Mouse (Mus musculus): Measurements from ENCODE around the gene Fhl1.

Gene Fhl1

GRCm38 (mm10) chrX:56731306-56732201 lies at the start of gene Fhl1:
Gene Fhl1, plus strand, starts transcription at chrX:56731787.
- no peak for DNase-seq (ENCODE audit: low read depth, low spot score)

GRCm38 (mm10) chrX:56682156-56682720 lies 49.3 kb upstream of the Fhl1 start:
- DNase-seq (ENCODE audit: low read depth, low spot score): no peak

- no peak for DNase-seq (ENCODE audit: low read depth, low spot score)
Measured at GRCm38 (mm10) chrX:56683521-56683920, 48.1 kb upstream of the Fhl1 start.

GRCm38 (mm10) chrX:56692554-56692953 lies 39.0 kb upstream of the Fhl1 start:
- DNase-seq (ENCODE audit: low read depth, low spot score): no peak

- no peak for DNase-seq (ENCODE audit: low read depth, low spot score)
Measured at GRCm38 (mm10) chrX:56694539-56694938, 37.0 kb upstream of the Fhl1 start.

GRCm38 (mm10) chrX:56697199-56697780 lies 34.3 kb upstream of the Fhl1 start:
- no peak for DNase-seq (ENCODE audit: low read depth, low spot score)

GRCm38 (mm10) chrX:56697886-56698285 lies 33.7 kb upstream of the Fhl1 start:
- DNase-seq (ENCODE audit: low read depth, low spot score): no peak

- no peak for DNase-seq (ENCODE audit: low read depth, low spot score)
Measured at GRCm38 (mm10) chrX:56701261-56701660, 30.3 kb upstream of the Fhl1 start.

GRCm38 (mm10) chrX:56703965-56704562 lies 27.5 kb upstream of the Fhl1 start:
- DNase-seq (ENCODE audit: low read depth, low spot score): no peak

GRCm38 (mm10) chrX:56708592-56709370 lies 22.8 kb upstream of the Fhl1 start:
- DNase-seq (ENCODE audit: low read depth, low spot score): no peak

- DNase-seq (ENCODE audit: low read depth, low spot score): no peak
Measured at GRCm38 (mm10) chrX:56710522-56710921, 21.1 kb upstream of the Fhl1 start.

GRCm38 (mm10) chrX:56712666-56713065 lies 18.9 kb upstream of the Fhl1 start:
- no peak for DNase-seq (ENCODE audit: low read depth, low spot score)

GRCm38 (mm10) chrX:56722559-56722958 lies 9.0 kb upstream of the Fhl1 start:
- DNase-seq (ENCODE audit: low read depth, low spot score): no peak

- DNase-seq (ENCODE audit: low read depth, low spot score): no peak
Measured at GRCm38 (mm10) chrX:56728507-56728906, 3.1 kb upstream of the Fhl1 start.

GRCm38 (mm10) chrX:56730828-56731305 lies 720 bp upstream of the Fhl1 start:
- no peak for DNase-seq (ENCODE audit: low read depth, low spot score)

- no peak for DNase-seq (ENCODE audit: low read depth, low spot score)
Measured at GRCm38 (mm10) chrX:56732401-56732800, 814 bp downstream of the Fhl1 start.

GRCm38 (mm10) chrX:56734436-56734835 lies 2.8 kb downstream of the Fhl1 start:
- DNase-seq (ENCODE audit: low read depth, low spot score): no peak

- DNase-seq (ENCODE audit: low read depth, low spot score): no peak
Measured at GRCm38 (mm10) chrX:56736226-56736625, 4.6 kb downstream of the Fhl1 start.

- DNase-seq (ENCODE audit: low read depth, low spot score): no peak
Measured at GRCm38 (mm10) chrX:56737848-56738554, 6.4 kb downstream of the Fhl1 start.

GRCm38 (mm10) chrX:56741428-56741827 lies 9.8 kb downstream of the Fhl1 start:
- no peak for DNase-seq (ENCODE audit: low read depth, low spot score)

GRCm38 (mm10) chrX:56751536-56751935 lies 19.9 kb downstream of the Fhl1 start:
- no peak for DNase-seq (ENCODE audit: low read depth, low spot score)
